Comparison of ENCODE assay signal across 9 mouse cellular contexts in the genomic region with DNA sequence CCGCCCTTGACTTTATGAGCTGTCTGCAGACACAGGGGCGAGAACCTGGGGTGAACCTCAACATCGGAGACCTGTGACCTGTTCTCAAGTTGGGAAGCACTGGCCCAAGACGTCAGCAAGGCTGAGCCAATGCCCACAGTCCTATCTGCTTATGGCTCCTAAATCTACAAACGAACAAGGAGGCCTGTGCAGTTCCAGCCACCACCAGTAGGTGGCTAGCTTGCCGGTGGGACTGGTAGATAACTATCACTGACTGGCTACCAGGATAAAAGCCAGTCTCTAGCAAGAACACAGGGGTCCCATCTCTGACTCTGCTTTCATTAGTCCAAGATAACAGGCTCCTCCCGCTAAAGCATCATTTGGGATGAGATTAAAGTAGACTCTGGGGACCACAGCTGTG.
DNase-seq lines count a peak whose midpoint lies in the region; ATAC-seq and TF ChIP-seq lines count a peak whose summit lies in the region.
"Had no signal": no experiment of that assay in that cellular context is flagged by ENCODE, and none has a peak within 500 bp of the region (broad histone marks: within the 10 kb centered on the region; RNA-seq: fewer than 3 reads in every experiment).

No protein-coding gene starts in this region.

- 27% methylated on average over 7 of the region's 7 CpGs for WGBS in intestine, postnatal 0 days
- WGBS in intestine, embryonic 15.5 days, result 28% methylated on average over 7 of the region's 7 CpGs
- WGBS in forebrain, embryonic 14.5 days, result 20% methylated on average over 7 of the region's 7 CpGs
- WGBS in limb, embryonic 11.5 days, result 25% methylated on average over 7 of the region's 7 CpGs
- WGBS in neural tube, embryonic 11.5 days, result 25% methylated on average over 7 of the region's 7 CpGs

- H3K27ac ChIP-seq in intestine, postnatal 0 days (ENCODE audit: low read depth, low read length), result no peak overlapping the region
- H3K27ac ChIP-seq in intestine, embryonic 15.5 days, result no peak overlapping the region
- no peak overlapping the region for H3K27ac ChIP-seq in forebrain, embryonic 14.5 days (ENCODE audit: low read depth, low read length)
- H3K27ac ChIP-seq in limb, embryonic 11.5 days (replicated peaks; ENCODE audit: low read depth, low read length), result no peak overlapping the region
- H3K27ac ChIP-seq in neural tube, embryonic 11.5 days (ENCODE audit: low read depth, low read length), result no peak overlapping the region
- H3K27ac ChIP-seq: embryonic facial prominence, embryonic 15.5 days had no signal

- H3K27me3 ChIP-seq in intestine, postnatal 0 days (replicated peaks; ENCODE audit: control insufficient read depth, insufficient read depth, low read length), result no peaks in the 10 kb centered on the region
- no peaks in the 10 kb centered on the region for H3K27me3 ChIP-seq in intestine, embryonic 15.5 days (replicated peaks)
- no peaks in the 10 kb centered on the region for H3K27me3 ChIP-seq in forebrain, embryonic 14.5 days (replicated peaks; ENCODE audit: control insufficient read depth, insufficient read depth, low read length)
- H3K27me3 ChIP-seq in limb, embryonic 11.5 days (ENCODE audit: control insufficient read depth, insufficient read depth, low read length), result no peaks in the 10 kb centered on the region
- no peaks in the 10 kb centered on the region for H3K27me3 ChIP-seq in neural tube, embryonic 11.5 days (ENCODE audit: control insufficient read depth, insufficient read depth, low read length)
- H3K27me3 ChIP-seq: embryonic facial prominence, embryonic 15.5 days had no signal

- no peak overlapping the region for H3K9ac ChIP-seq in intestine, postnatal 0 days (ENCODE audit: low read depth, low read length)
- no peak overlapping the region for H3K9ac ChIP-seq in intestine, embryonic 15.5 days
- H3K9ac ChIP-seq in forebrain, embryonic 14.5 days (ENCODE audit: low read length), result no peak overlapping the region
- H3K9ac ChIP-seq in limb, embryonic 11.5 days (ENCODE audit: low read length), result no peak overlapping the region
- no peak overlapping the region for H3K9ac ChIP-seq in neural tube, embryonic 11.5 days (ENCODE audit: low read length)
- H3K9ac ChIP-seq: embryonic facial prominence, embryonic 15.5 days had no signal

- peak; percentile 83 for DNase-seq in brain, embryonic 14.5 days (ENCODE audit: low read depth)
- peak; percentile 85 for DNase-seq in forebrain, embryonic 14.5 days (ENCODE audit: low spot score)
- peak; percentile 76 for DNase-seq in kidney, adult 9 months
- peak; percentile 92 for DNase-seq in limb, embryonic 11.5 days (ENCODE audit: low spot score)
- peak; percentile 86 for DNase-seq in neural tube, embryonic 11.5 days (ENCODE audit: low spot score)
- peak; percentile 90 for DNase-seq in testis, postnatal 10 days (ENCODE audit: low spot score)

- no peak overlapping the region for H3K4me3 ChIP-seq in intestine, postnatal 0 days (ENCODE audit: low read depth, low read length)
- no peak overlapping the region for H3K4me3 ChIP-seq in intestine, embryonic 15.5 days (replicated peaks)
- H3K4me3 ChIP-seq in forebrain, embryonic 14.5 days (ENCODE audit: low read depth, low read length), result no peak overlapping the region
- H3K4me3 ChIP-seq in limb, embryonic 11.5 days (ENCODE audit: low read depth, low read length), result no peak overlapping the region
- H3K4me3 ChIP-seq in neural tube, embryonic 11.5 days (ENCODE audit: low read depth, low read length), result no peak overlapping the region
- H3K4me3 ChIP-seq: embryonic facial prominence, embryonic 15.5 days had no signal

- no peak for ATAC-seq in intestine, postnatal 0 days
- no peak for ATAC-seq in intestine, embryonic 15.5 days
- ATAC-seq in forebrain, embryonic 14.5 days, result 0 out of 2 replicates have a peak, but pooled peaks have one; percentile 33
- ATAC-seq in limb, embryonic 11.5 days (ENCODE audit: insufficient number of reproducible peaks, low FRiP score, low TSS enrichment, low read depth), result no peak
- no peak for ATAC-seq in neural tube, embryonic 11.5 days (ENCODE audit: insufficient read depth, low FRiP score, low TSS enrichment)

- no peaks in the 10 kb centered on the region for H3K36me3 ChIP-seq in intestine, postnatal 0 days (ENCODE audit: control insufficient read depth, insufficient read depth)
- H3K36me3 ChIP-seq in intestine, embryonic 15.5 days, result no peaks in the 10 kb centered on the region
- no peaks in the 10 kb centered on the region for H3K36me3 ChIP-seq in forebrain, embryonic 14.5 days (ENCODE audit: control insufficient read depth, insufficient read depth, low read length)
- H3K36me3 ChIP-seq in limb, embryonic 11.5 days (ENCODE audit: control insufficient read depth, insufficient read depth, low read length), result no peaks in the 10 kb centered on the region
- H3K36me3 ChIP-seq in neural tube, embryonic 11.5 days (ENCODE audit: control insufficient read depth, insufficient read depth, low read length), result no peaks in the 10 kb centered on the region
- H3K36me3 ChIP-seq: embryonic facial prominence, embryonic 15.5 days had no signal

- H3K4me2 ChIP-seq in intestine, postnatal 0 days (replicated peaks; ENCODE audit: low read depth), result no peak overlapping the region
- H3K4me2 ChIP-seq in intestine, embryonic 15.5 days (replicated peaks), result no peak overlapping the region
- no peak overlapping the region for H3K4me2 ChIP-seq in forebrain, embryonic 14.5 days (ENCODE audit: low read length)
- H3K4me2 ChIP-seq in limb, embryonic 11.5 days (ENCODE audit: low read depth, severe bottlenecking), result no peak overlapping the region
- no peak overlapping the region for H3K4me2 ChIP-seq in neural tube, embryonic 11.5 days (ENCODE audit: low read depth)
- H3K4me2 ChIP-seq: embryonic facial prominence, embryonic 15.5 days had no signal

- peak; percentile 85 for TF ChIP-seq CTCF in intestine, postnatal 0 days (IDR thresholded peaks at IDR 0.05; ENCODE audit: low read depth)
- peak; percentile 86 for TF ChIP-seq CTCF in brain, embryonic 14.5 days (IDR thresholded peaks at IDR 0.05; ENCODE audit: borderline replicate concordance, extremely low read depth, insufficient read depth, insufficient read length)

- no peaks in the 10 kb centered on the region for H3K4me1 ChIP-seq in intestine, postnatal 0 days (replicated peaks; ENCODE audit: control insufficient read depth, insufficient read depth, low read length)
- no peaks in the 10 kb centered on the region for H3K4me1 ChIP-seq in intestine, embryonic 15.5 days (replicated peaks)
- H3K4me1 ChIP-seq in forebrain, embryonic 14.5 days (ENCODE audit: control insufficient read depth, insufficient read depth, low read length), result no peaks in the 10 kb centered on the region
- H3K4me1 ChIP-seq in limb, embryonic 11.5 days (ENCODE audit: control insufficient read depth, insufficient read depth, low read length), result peaks cover 23% of the 10 kb centered on the region
- H3K4me1 ChIP-seq in neural tube, embryonic 11.5 days (ENCODE audit: control insufficient read depth, insufficient read depth, low read length), result no peaks in the 10 kb centered on the region

- no peak for TF ChIP-seq POLR2A in brain, embryonic 14.5 days (IDR thresholded peaks at IDR 0.05; ENCODE audit: borderline replicate concordance, extremely low read depth, insufficient read depth, insufficient read length, poor library complexity, severe bottlenecking)

- H3K9me3 ChIP-seq in intestine, postnatal 0 days (ENCODE audit: control insufficient read depth), result no peaks in the 10 kb centered on the region
- H3K9me3 ChIP-seq in intestine, embryonic 15.5 days, result no peaks in the 10 kb centered on the region
- no peaks in the 10 kb centered on the region for H3K9me3 ChIP-seq in forebrain, embryonic 14.5 days (replicated peaks; ENCODE audit: control insufficient read depth, low read length)
- no peaks in the 10 kb centered on the region for H3K9me3 ChIP-seq in limb, embryonic 11.5 days (ENCODE audit: control insufficient read depth, low read length)
- H3K9me3 ChIP-seq in neural tube, embryonic 11.5 days (ENCODE audit: control insufficient read depth, low read length), result no peaks in the 10 kb centered on the region
- H3K9me3 ChIP-seq: embryonic facial prominence, embryonic 15.5 days had no signal
